Mouse (Mus musculus) lung, postnatal 0 days (tissue): ENCODE data around the gene Renbp. TPM values are rescaled to one million over a fixed set of nuclear protein-coding genes. Genes with fewer than 3 reads are reported as not detected.
A peak's percentile ranks its signal among the peaks of the same experiment; 100 is the strongest.

Experiments
- ATAC-seq: fragments of 200-750 bp; cut with Nextera tagmentation; 2 replicates; pipeline ENCODE4 v1.8.0; 2017; ENCODE audit warnings: moderate library complexity
- DNase-seq: peaks from one replicate; pipeline ENCODE4 v3.0.0-alpha.2; 2016; ENCODE audit warnings: low spot score
- H3K27ac ChIP-seq: fragments of 300-500 bp; sonication (generic); 2 replicates; pipeline ENCODE4 v1.5.1; 2014; ENCODE audit warnings: antibody characterized with exemption, mild to moderate bottlenecking, low read length, mixed read lengths
- H3K27me3 ChIP-seq: fragments of 300-500 bp; sonication (generic); replicated peaks from 2 replicates; pipeline ENCODE4 v1.6.1; 2014; ENCODE audit warnings: low read length, mixed read lengths; ENCODE audit not compliant: insufficient read depth
- H3K36me3 ChIP-seq: fragments of 300-500 bp; sonication (generic); 2 replicates; pipeline ENCODE4 v1.6.1; 2014; ENCODE audit warnings: low read length, mixed read lengths; ENCODE audit not compliant: insufficient read depth
- H3K4me1 ChIP-seq: fragments of 300-500 bp; sonication (generic); 2 replicates; pipeline ENCODE4 v1.6.1; 2014; ENCODE audit warnings: antibody characterized with exemption, low read depth, low read length, mixed read lengths; ENCODE audit not compliant: insufficient read depth
- H3K4me2 ChIP-seq: fragments of 300-500 bp; sonication (generic); replicated peaks from 2 replicates; pipeline ENCODE4 v1.6.1; 2014; ENCODE audit warnings: low read depth, mild to moderate bottlenecking, low read length, moderate library complexity, mixed read lengths
- H3K4me3 ChIP-seq: fragments of 300-500 bp; sonication (generic); 2 replicates; pipeline ENCODE4 v1.5.1; 2014; ENCODE audit warnings: low read depth, low read length
- H3K9ac ChIP-seq: fragments of 300-500 bp; sonication (generic); replicated peaks from 2 replicates; pipeline ENCODE4 v1.6.1; 2014; ENCODE audit warnings: low read depth, mild to moderate bottlenecking
- H3K9me3 ChIP-seq: fragments of 300-500 bp; sonication (generic); 2 replicates; pipeline ENCODE4 v1.6.1; 2016; ENCODE audit warnings: low read length, mixed read lengths
- CTCF ChIP-seq: IDR thresholded peaks from 2 replicates; pipeline ENCODE4 v1.5.1; 2016; ENCODE audit warnings: antibody characterized with exemption, mild to moderate bottlenecking
- EP300 ChIP-seq: IDR thresholded peaks from 2 replicates; pipeline ENCODE4 v1.6.1; 2016; ENCODE audit warnings: antibody characterized with exemption, mild to moderate bottlenecking, control low read depth
- WGBS: fragments of 180-500 bp; shearing (Covaris S2); extraction: QIAGEN DNeasy Blood & Tissue Kit; methylation state at CpG from one replicate; pipeline ENCODE4 v1.1.7; 2014; 5-methylcytosine and 5-hydroxymethylcytosine counted together
- polyA plus RNA-seq: library from polyadenylated mRNA; unstranded; fragments of >200 nt; fragmentation: Nextera tagmentation; extraction: Ambion mirVana; gene quantifications from 2 replicates; pipeline ENCODE4 v1.2.1, GENCODE M21; 2015

The Renbp gene
- polyA plus RNA-seq, 1 experiment from 2014 or later: 83.5 TPM

GRCm38 (mm10) chrX:73969167-73969566 is 38.5 kb upstream of the Renbp start:
- H3K27ac ChIP-seq: no peak overlapping the region
- H3K9ac ChIP-seq: no peak overlapping the region
- H3K27me3 ChIP-seq: no peaks in the 10 kb centered on the region
- DNase-seq (no peak), ATAC-seq (no peak)
- no peaks in the 10 kb centered on the region for H3K9me3 ChIP-seq
- no peaks in the 10 kb centered on the region for H3K36me3 ChIP-seq
- no peak overlapping the region for H3K4me3 ChIP-seq
- 81% methylated on average over 1 of the region's 1 CpGs for WGBS
- H3K4me1 ChIP-seq: no peaks in the 10 kb centered on the region; the same call in 1 of the 2 replicates
- H3K4me2 ChIP-seq: no peak overlapping the region
- TF ChIP-seq CTCF: no peak
- no peak for TF ChIP-seq EP300

DNA sequence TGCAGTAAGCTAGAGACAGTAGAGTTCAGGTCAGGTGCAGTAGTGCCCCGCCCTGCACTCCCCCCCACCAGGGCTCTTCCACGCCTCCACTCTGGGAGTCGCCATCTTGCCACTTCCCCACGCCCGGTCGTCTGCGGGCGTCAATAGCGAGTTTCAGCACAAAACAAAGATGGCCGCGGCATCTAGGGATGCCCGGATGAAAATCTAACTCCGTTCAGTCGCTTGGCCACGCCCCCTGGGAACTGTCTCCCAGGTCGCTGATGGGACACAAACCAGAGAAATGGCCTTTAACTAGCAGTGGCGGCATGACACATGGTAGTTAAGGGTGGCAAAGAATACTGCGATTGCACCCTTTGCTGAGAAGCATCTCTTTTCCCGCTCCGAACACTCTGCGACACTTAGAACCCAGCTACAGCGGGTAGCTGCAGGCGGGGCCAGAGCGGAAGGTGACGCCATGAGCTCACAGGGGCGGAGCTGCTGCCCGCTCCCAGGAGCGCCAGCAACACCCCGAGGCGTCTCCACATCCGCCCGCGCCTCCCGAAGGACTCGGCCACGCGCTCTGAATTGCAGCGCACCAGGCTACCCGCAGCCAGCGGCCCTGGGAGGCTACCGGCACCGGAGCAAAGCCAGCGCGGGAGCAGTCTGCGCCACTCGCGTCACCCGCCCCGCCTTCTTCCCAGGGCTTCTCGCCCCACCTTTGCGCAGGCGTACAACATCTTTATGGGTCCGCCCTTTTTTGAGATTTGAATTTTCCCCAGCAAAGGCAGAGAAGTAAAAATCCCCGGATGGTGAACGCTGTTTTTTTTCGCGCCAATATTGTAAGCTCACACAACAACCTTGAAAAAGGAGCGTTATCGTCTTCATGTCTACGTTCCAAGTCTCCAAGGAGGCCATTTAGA is 36.8 kb upstream of the Renbp start:
- no peaks in the 10 kb centered on the region; the same call in 1 of the 2 replicates for H3K4me1 ChIP-seq
- peak; percentile 95 for DNase-seq
- peak overlapping the region; percentile 48 for H3K4me2 ChIP-seq
- peak overlapping the region; percentile 97 for H3K27ac ChIP-seq
- 12% methylated on average over 54 of the region's 60 CpGs for WGBS
- H3K27me3 ChIP-seq: no peaks in the 10 kb centered on the region
- H3K9me3 ChIP-seq: no peaks in the 10 kb centered on the region
- TF ChIP-seq CTCF (no peak), EP300 (peak; percentile 16; the same call in 1 of the 2 replicates)
- H3K4me3 ChIP-seq: peak overlapping the region; percentile 60
- ATAC-seq: peak; percentile 86
- peak overlapping the region; percentile 55 for H3K9ac ChIP-seq
- no peaks in the 10 kb centered on the region for H3K36me3 ChIP-seq

- H3K27ac ChIP-seq: peak within 1 kb of the TSS; percentile 97
- WGBS: 14% methylated on average over 54 of the region's 58 CpGs
- peak; percentile 78 for ATAC-seq
- peak; percentile 91 for DNase-seq
- peak within 1 kb of the TSS; percentile 57 for H3K4me2 ChIP-seq
- H3K9me3 ChIP-seq: no peaks in the 10 kb centered on the region
- H3K36me3 ChIP-seq: no peaks in the 10 kb centered on the region
- TF ChIP-seq EP300 (no peak; the same call in 1 of the 2 replicates), CTCF (no peak)
- H3K9ac ChIP-seq: peak within 1 kb of the TSS; percentile 54
- no peaks in the 10 kb centered on the region for H3K27me3 ChIP-seq
- H3K4me3 ChIP-seq: peak within 1 kb of the TSS; percentile 60
- no peaks in the 10 kb centered on the region; the same call in 1 of the 2 replicates for H3K4me1 ChIP-seq
Observed at GRCm38 (mm10) chrX:73966248-73967176, 35.9 kb upstream of the Renbp start, which contains the start of gene Hcfc1. Gene Hcfc1, minus strand, starts transcription at chrX:73966357.

DNA sequence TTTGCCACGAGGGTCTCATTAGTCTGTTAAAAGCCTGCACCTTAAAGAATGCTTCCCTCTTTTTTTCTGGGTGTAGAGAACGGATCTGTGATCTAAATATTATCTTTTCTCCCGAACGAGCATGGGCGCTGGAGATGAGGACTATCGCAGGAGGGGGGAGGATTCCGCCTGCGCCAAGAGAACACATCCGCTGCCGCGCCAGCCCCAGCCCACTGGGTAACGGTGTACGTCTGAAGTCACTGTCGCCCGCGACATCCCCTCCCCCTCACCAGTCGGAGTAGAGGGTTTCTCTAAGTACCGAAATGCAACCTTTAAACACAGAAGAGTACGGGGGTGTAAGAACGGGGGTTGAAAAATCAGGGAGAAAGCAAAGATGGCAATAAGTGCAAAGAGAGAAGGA is 34.7 kb upstream of the Renbp start:
- WGBS: 11% methylated on average over 20 of the region's 20 CpGs
- no peaks in the 10 kb centered on the region for H3K27me3 ChIP-seq
- TF ChIP-seq CTCF (no peak), EP300 (no peak)

DNA sequence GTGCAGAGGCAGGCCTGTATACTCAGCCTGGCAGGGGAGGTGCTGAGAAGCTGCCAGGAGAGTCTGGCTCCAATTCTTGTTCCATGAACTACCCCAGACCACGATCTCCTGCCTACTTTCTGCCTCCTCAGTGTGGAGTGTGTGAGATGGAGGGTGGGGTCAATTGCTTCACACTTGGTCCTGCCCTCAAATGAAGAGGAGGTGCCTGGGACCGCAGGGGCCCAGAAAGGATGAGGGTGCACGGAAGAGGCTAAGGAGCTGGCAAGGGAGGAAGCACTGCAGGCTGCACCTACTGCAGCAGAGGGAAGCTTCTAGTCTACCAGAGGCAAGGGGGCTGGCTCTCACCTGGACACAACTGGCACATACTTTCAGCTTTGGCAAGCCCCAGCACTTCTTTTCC is 33.7 kb upstream of the Renbp start:
- no peak overlapping the region for H3K4me3 ChIP-seq

More for the DNA sequence above, 34.7 kb upstream of the Renbp start:
- H3K9ac ChIP-seq: peak overlapping the region; percentile 54; the same call in 1 of the 2 replicates
- DNase-seq (peak; percentile 49), ATAC-seq (no peak)
- H3K36me3 ChIP-seq: no peaks in the 10 kb centered on the region
- peak overlapping the region; percentile 97; the same call in 1 of the 2 replicates for H3K27ac ChIP-seq
- H3K4me1 ChIP-seq: no peaks in the 10 kb centered on the region; the same call in 1 of the 2 replicates
- H3K4me2 ChIP-seq: peak overlapping the region; percentile 57
- peak overlapping the region; percentile 60 for H3K4me3 ChIP-seq
- no peaks in the 10 kb centered on the region for H3K9me3 ChIP-seq

More for the DNA sequence above, 33.7 kb upstream of the Renbp start:
- H3K9me3 ChIP-seq: no peaks in the 10 kb centered on the region
- H3K9ac ChIP-seq: no peak overlapping the region
- H3K27ac ChIP-seq: no peak overlapping the region
- 21% methylated on average over 2 of the region's 3 CpGs for WGBS
- ATAC-seq (no peak), DNase-seq (peak; percentile 68)
- no peak for TF ChIP-seq CTCF
- no peak for TF ChIP-seq EP300
- no peaks in the 10 kb centered on the region for H3K36me3 ChIP-seq
- no peaks in the 10 kb centered on the region; the same call in 1 of the 2 replicates for H3K4me1 ChIP-seq
- no peaks in the 10 kb centered on the region for H3K27me3 ChIP-seq
- peak overlapping the region; percentile 57 for H3K4me2 ChIP-seq
